Mouse (Mus musculus): ENCODE results near the gene Smim5. TPM values are rescaled to one million over a fixed set of nuclear protein-coding genes. Genes with fewer than 3 reads are reported as not detected.

Gene Smim5
- polyA plus RNA-seq, 1 experiment = 0.64 TPM

DNA sequence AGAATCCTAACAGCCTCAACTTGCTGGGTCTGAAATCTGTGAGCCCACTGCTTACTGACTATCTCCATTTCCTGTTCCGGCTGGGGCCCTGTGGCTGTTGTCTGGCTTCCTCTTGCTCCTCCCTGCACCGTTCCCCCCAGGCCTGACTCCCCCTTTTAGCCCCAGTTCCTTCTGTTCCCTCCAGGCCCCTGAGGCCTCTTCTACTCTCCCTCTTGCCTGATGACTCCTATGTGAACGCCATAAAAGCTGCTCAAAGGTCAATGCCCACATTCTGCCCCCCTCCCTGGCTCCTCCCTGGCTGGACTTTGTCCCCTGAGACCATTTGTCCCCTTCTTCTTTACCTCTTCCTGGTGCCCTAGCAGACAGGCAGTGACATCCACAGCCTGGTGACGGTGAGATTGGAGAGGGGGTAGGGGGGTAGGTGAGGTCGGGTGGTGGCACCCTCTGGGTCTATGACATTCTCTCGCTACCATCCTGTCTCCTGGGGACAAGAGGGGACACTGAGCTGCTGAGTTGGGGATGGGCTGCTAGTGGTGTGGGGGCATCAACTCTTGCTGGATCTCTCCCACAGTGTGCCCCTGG lies 22.5 kb upstream of the Smim5 start:
- TF ChIP-seq POLR2A (IDR thresholded peaks at IDR 0.05; ENCODE audit: borderline replicate concordance, extremely low read depth, insufficient read depth, insufficient read length, poor library complexity, severe bottlenecking) (no peak), CTCF (IDR thresholded peaks at IDR 0.05; ENCODE audit: borderline replicate concordance, extremely low read depth, insufficient read depth, insufficient read length) (no peak)
- DNase-seq (ENCODE audit: low read depth) = no peak

DNA sequence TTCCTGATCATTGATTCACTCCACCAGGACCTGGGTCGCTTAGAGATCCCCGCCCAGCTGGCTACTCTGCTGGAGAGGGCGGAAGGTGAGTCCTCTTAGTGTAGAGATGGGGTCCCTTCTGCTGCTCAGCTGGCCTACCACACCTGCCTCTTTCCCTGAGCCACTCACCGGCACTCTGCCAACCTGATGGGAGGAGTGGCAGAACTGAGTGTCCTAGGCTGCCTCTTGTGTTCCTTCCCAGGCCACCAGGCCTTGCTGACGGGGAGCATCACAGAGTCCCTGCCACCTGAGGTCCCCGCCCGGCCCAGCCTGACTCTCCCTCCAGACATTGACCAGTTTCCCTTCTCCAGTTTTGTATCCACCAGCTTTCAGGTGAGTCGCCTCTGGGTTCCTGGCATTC lies 21.7 kb upstream of the Smim5 start:
- TF ChIP-seq CTCF (IDR thresholded peaks at IDR 0.05; ENCODE audit: borderline replicate concordance, extremely low read depth, insufficient read depth, insufficient read length) (no peak), POLR2A (IDR thresholded peaks at IDR 0.05; ENCODE audit: borderline replicate concordance, extremely low read depth, insufficient read depth, insufficient read length, poor library complexity, severe bottlenecking) (no peak)
- DNase-seq (ENCODE audit: low read depth) = no peak

DNA sequence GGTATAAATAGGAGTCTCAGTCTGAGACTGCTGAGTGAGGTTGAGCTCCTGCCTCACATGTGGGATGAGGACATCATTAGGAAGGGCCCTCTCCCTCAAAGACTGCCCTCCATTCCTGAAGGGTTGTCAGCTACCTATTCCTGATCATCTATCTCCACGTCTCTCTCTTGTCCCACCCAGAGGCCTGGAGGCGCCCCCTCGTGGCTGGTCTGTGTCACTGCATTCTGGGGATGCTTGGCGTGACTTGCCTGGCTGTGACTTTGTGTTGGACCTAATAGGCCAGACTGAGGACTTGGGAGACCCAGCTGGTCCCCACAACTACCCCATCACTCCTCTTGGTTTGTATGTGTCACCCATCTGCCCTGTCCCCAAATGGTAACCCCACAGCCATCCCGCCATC lies 18.8 kb upstream of the Smim5 start:
- TF ChIP-seq CTCF (IDR thresholded peaks at IDR 0.05; ENCODE audit: borderline replicate concordance, extremely low read depth, insufficient read depth, insufficient read length) = peak; percentile 67
- no peak for TF ChIP-seq POLR2A (IDR thresholded peaks at IDR 0.05; ENCODE audit: borderline replicate concordance, extremely low read depth, insufficient read depth, insufficient read length, poor library complexity, severe bottlenecking)
- no peak for DNase-seq (ENCODE audit: low read depth)

DNA sequence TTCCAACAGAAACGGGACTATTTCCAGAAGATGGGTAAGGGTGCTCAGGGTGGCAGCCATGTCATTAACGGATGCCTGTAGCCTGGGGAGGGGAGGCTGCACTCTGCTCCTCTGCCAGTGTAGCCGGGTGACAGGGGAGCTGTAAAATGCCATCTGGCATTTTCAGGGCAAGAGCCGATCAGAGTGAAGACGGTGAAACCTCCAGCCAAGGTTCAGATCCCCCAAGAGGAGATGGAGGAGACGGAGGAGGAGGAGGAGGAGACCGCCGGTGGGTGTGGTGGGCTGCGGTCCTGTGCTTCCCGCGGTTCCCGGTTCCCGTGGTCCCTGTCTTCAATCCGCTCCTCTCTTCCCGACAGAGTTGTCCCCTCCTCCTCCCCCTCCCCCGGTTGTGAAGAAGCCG lies 16.5 kb upstream of the Smim5 start:
- DNase-seq (ENCODE audit: low read depth) = no peak

DNA sequence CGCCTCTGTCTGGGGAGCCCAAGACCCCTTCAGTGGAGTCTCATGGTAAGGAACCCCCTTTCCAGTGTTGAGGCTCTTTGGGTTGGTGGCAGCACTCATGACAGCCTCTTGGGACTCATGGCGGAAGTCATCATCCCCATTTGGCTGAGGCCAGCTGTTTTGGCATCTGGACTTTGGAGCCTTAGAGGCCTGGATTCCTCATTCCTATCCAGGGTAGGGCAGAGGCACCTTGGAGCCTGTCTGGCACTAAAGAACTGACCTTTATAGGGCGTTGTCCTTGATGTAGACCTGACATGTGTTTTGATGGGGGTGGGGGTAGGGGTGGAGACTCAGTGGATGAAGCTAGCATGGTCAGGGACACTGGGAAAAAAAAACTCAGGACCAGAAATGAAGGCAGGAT lies 15.4 kb upstream of the Smim5 start:
- DNase-seq (ENCODE audit: low read depth) = no peak
- no peak for TF ChIP-seq POLR2A (IDR thresholded peaks at IDR 0.05; ENCODE audit: borderline replicate concordance, extremely low read depth, insufficient read depth, insufficient read length, poor library complexity, severe bottlenecking)
- TF ChIP-seq CTCF (IDR thresholded peaks at IDR 0.05; ENCODE audit: borderline replicate concordance, extremely low read depth, insufficient read depth, insufficient read length) = no peak

More for the DNA sequence above, 16.5 kb upstream of the Smim5 start:
- TF ChIP-seq CTCF (IDR thresholded peaks at IDR 0.05; ENCODE audit: borderline replicate concordance, extremely low read depth, insufficient read depth, insufficient read length) = no peak
- no peak for TF ChIP-seq POLR2A (IDR thresholded peaks at IDR 0.05; ENCODE audit: borderline replicate concordance, extremely low read depth, insufficient read depth, insufficient read length, poor library complexity, severe bottlenecking)

DNA sequence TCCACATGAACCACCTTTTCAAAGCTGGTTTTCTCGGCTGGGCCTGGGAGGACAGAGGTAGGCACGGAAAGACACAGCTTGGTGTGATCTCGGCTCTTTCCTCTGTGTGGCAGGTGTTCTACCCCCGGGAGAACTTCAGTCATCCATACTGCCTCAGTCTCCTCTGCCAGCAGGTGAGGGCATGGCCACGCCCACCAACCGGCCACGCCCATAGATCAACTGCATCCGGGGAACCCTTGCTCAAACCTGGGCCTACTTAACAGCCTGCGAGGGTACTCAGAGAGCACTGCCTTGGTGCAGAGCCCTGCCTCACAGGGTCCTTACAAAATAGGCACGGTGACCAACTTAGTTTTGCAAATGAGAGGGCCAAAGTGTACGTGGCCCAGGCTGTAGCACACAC lies 14.5 kb upstream of the Smim5 start:
- no peak for DNase-seq (ENCODE audit: low read depth)
- TF ChIP-seq POLR2A (IDR thresholded peaks at IDR 0.05; ENCODE audit: borderline replicate concordance, extremely low read depth, insufficient read depth, insufficient read length, poor library complexity, severe bottlenecking) (no peak), CTCF (IDR thresholded peaks at IDR 0.05; ENCODE audit: borderline replicate concordance, extremely low read depth, insufficient read depth, insufficient read length) (no peak)

DNA sequence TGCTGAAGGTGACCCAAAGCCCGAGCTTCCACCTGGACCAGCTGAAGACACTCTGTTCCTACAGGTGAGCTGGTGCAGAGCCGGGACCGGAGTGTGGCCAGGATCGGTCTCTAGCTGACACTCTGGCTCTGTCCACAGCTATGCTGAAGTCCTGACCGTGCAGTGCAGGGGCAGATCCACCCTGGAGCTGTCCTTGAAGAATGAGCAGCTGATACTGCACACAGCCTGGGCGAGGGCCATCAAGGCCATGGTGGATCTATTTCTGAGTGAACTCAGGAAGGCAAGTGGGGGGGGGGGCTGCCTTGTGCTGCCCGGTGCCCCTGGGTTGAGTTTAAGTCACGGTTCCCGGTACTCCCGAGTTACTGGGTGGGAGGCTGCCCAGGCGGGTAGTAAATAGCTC lies 13.3 kb upstream of the Smim5 start:
- DNase-seq (ENCODE audit: low read depth) = no peak
- no peak for TF ChIP-seq CTCF (IDR thresholded peaks at IDR 0.05; ENCODE audit: borderline replicate concordance, extremely low read depth, insufficient read depth, insufficient read length)
- TF ChIP-seq POLR2A (IDR thresholded peaks at IDR 0.05; ENCODE audit: borderline replicate concordance, extremely low read depth, insufficient read depth, insufficient read length, poor library complexity, severe bottlenecking) = no peak

DNA sequence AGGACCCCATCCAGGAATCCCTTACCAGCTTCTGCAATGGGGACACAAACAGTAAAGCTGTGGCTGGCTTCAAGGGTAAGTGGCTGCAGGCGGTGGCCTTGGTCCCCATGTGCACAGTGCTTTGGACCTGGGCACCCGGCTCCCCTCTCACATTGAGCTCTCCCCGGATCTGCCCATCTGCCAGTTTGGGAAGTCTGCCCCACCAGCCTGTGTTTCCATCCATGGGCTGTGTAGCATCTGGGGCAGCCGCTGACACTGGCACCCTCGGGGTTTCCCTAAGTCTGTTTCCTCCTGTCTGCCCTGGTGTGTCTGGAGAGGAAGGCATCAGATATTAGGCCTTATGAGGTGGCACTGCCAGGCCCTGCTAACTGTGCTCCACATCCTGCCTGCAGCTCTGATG lies 11.7 kb upstream of the Smim5 start:
- DNase-seq (ENCODE audit: low read depth) = peak; percentile 11
- no peak for TF ChIP-seq CTCF (IDR thresholded peaks at IDR 0.05; ENCODE audit: borderline replicate concordance, extremely low read depth, insufficient read depth, insufficient read length)
- TF ChIP-seq POLR2A (IDR thresholded peaks at IDR 0.05; ENCODE audit: borderline replicate concordance, extremely low read depth, insufficient read depth, insufficient read length, poor library complexity, severe bottlenecking) = no peak

DNA sequence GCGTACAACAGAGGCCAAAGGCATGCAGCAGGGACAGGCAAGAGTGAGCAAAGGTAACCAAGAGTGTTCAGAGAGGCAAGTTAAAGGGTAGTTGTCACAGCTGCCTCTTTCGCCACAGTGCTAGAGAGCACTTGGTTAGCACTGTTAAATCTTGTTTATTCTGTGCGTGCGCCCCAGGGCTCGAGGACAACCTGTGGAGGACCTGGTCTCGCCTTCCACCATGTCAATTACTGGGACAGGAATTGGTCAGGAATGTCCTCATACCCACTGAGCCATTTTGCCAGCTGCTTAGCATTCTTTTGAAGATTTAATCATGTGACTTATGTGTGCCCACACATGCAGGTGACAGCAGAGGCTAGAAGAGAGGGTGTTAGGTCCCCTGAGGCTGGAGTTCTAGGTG lies 10.6 kb upstream of the Smim5 start:
- DNase-seq (ENCODE audit: low read depth) = no peak
- TF ChIP-seq CTCF (IDR thresholded peaks at IDR 0.05; ENCODE audit: borderline replicate concordance, extremely low read depth, insufficient read depth, insufficient read length) (no peak), POLR2A (IDR thresholded peaks at IDR 0.05; ENCODE audit: borderline replicate concordance, extremely low read depth, insufficient read depth, insufficient read length, poor library complexity, severe bottlenecking) (no peak)

DNA sequence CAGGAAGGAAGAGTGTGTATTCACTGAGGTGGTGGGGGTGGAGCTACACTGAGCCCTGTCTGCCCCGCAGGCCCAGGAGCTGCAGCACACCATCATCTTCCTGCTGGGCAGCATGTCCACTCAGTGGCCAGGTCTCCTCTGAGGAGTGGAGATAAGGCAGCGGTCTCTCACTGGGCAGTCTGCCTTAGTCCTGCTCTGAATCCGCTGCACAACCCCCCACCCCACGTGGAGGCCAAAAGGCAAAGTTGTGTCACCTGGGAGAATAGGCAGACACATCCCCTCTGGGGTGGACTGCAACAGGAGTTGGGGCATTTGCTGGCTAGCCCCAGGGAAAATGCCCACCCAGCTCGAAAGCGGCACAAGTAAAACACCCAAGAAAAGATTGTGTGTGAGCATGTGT lies 7.6 kb upstream of the Smim5 start:
- no peak for DNase-seq (ENCODE audit: low read depth)
- TF ChIP-seq POLR2A (IDR thresholded peaks at IDR 0.05; ENCODE audit: borderline replicate concordance, extremely low read depth, insufficient read depth, insufficient read length, poor library complexity, severe bottlenecking) = no peak
- no peak for TF ChIP-seq CTCF (IDR thresholded peaks at IDR 0.05; ENCODE audit: borderline replicate concordance, extremely low read depth, insufficient read depth, insufficient read length)

DNA sequence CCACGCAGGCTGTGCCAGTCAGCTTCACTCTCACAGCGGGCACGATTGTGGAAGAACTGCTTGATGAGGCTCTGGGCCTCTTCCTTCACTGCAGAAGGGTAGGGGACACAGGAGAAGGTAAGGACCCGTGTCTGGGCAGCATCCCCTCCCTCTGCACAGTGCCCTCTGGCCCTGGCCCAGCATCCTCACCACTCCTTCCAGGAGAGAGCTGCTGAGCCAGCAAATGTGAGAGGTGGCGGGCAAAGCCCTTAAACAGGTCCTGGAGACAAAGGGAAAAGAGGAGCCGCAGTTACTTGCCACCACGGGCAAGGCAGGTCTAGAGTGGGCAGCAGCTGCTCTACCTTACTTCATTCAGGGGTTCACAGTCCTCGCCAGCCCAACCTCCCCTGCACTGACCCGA lies 6.7 kb upstream of the Smim5 start:
- DNase-seq (ENCODE audit: low read depth) = no peak

DNA sequence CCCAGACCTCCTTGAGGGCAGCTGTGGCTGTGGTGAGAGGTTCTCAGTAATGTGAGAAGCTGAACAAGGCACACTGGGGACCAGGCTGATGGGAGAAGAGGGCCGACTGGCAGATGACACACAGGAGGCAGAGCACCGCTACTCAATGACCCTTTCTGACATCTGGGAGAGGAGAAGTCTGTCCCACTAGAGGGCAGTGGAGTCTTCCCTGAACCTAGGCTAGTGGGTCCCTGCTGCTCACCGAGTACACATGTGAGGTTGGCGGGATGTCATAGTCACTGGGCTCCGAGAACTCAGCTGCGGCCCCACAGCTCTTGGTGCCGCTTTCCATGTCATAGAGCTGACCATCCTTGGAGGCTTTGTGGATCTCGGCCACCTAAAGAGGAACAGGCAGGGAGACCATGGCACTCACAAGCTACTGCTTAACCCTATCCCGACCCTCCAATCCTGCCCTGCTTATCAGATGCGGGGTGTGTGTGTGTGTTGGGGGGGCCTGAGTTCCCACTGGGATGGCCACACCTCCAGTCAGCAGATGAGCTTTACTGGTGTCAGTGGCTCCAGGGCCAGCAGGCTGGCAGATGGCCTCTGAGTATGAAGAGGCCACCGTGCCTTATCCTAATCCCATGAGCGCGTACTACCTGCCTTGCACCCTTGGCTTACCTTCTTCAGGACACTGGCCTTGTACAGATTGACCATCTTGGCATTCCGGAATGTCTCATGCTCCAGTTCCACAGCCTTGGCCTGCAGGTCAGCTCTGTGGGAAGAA lies 4.8 kb upstream of the Smim5 start:
- DNase-seq (ENCODE audit: low read depth) = peak; percentile 2
- TF ChIP-seq CTCF (IDR thresholded peaks at IDR 0.05; ENCODE audit: borderline replicate concordance, extremely low read depth, insufficient read depth, insufficient read length) = peak; percentile 25; the same call in 1 of the 2 replicates
- TF ChIP-seq POLR2A (IDR thresholded peaks at IDR 0.05; ENCODE audit: borderline replicate concordance, extremely low read depth, insufficient read depth, insufficient read length, poor library complexity, severe bottlenecking) = no peak

More for the DNA sequence above, 6.7 kb upstream of the Smim5 start:
- TF ChIP-seq CTCF (IDR thresholded peaks at IDR 0.05; ENCODE audit: borderline replicate concordance, extremely low read depth, insufficient read depth, insufficient read length) = no peak
- TF ChIP-seq POLR2A (IDR thresholded peaks at IDR 0.05; ENCODE audit: borderline replicate concordance, extremely low read depth, insufficient read depth, insufficient read length, poor library complexity, severe bottlenecking) = no peak

Data from brain, embryonic 14.5 days (tissue).